Comparison of ENCODE assay signal across 20 mouse cellular contexts in genomic region chr9:115617909-115618308, GRCm38 (mm10).
DNase-seq lines count a peak whose midpoint lies in the region; ATAC-seq lines count a peak whose summit lies in the region.
"Had no signal": no experiment of that assay in that cellular context is flagged by ENCODE, and none has a peak within 500 bp of the region (broad histone marks: within the 10 kb centered on the region; RNA-seq: fewer than 3 reads in every experiment).

No protein-coding gene starts in this region.

- no peak overlapping the region for H3K9ac ChIP-seq in heart, embryonic 16.5 days (ENCODE audit: low read length)
- H3K9ac ChIP-seq: forebrain, embryonic 12.5 days; liver, embryonic 12.5 days had no signal

- no peak overlapping the region for H3K4me2 ChIP-seq in heart, embryonic 16.5 days (ENCODE audit: low read depth, low read length)
- H3K4me2 ChIP-seq: forebrain, embryonic 12.5 days; liver, embryonic 12.5 days had no signal

- H3K36me3 ChIP-seq in heart, embryonic 16.5 days (ENCODE audit: control insufficient read depth, insufficient read depth): no peaks in the 10 kb centered on the region
- H3K36me3 ChIP-seq: forebrain, embryonic 12.5 days; limb, embryonic 10.5 days; liver, embryonic 12.5 days had no signal

- peak; percentile 64 for ATAC-seq in heart, embryonic 16.5 days (replicated peaks; ENCODE audit: extremely low read depth, insufficient read depth, low FRiP score)
- ATAC-seq: hindbrain, embryonic 16.5 days; liver, embryonic 12.5 days had no signal

- no peaks in the 10 kb centered on the region for H3K27me3 ChIP-seq in heart, embryonic 16.5 days (ENCODE audit: control insufficient read depth, insufficient read depth, low read length)
- H3K27me3 ChIP-seq: forebrain, embryonic 12.5 days; liver, embryonic 12.5 days had no signal

- peaks cover 1% of the 10 kb centered on the region; the same call in 1 of the 2 replicates for H3K4me1 ChIP-seq in heart, embryonic 16.5 days (ENCODE audit: control insufficient read depth, insufficient read depth, low read length)

- H3K27ac ChIP-seq in heart, embryonic 16.5 days (ENCODE audit: low read length): no peak overlapping the region
- H3K27ac ChIP-seq: forebrain, embryonic 12.5 days; limb, embryonic 10.5 days; liver, embryonic 12.5 days; macrophage had no signal

- WGBS in heart, embryonic 16.5 days: 68% methylated on average over 6 of the region's 6 CpGs

- no peaks in the 10 kb centered on the region for H3K9me3 ChIP-seq in heart, embryonic 16.5 days (replicated peaks; ENCODE audit: control insufficient read depth, low read length)
- H3K9me3 ChIP-seq: forebrain, embryonic 12.5 days; limb, embryonic 10.5 days; liver, embryonic 12.5 days had no signal

- no peak overlapping the region for H3K4me3 ChIP-seq in heart, embryonic 16.5 days (ENCODE audit: low read length)
- H3K4me3 ChIP-seq: forebrain, embryonic 12.5 days; limb, embryonic 10.5 days; liver, embryonic 12.5 days had no signal

- intact Hi-C loops in heart, postnatal 10 days (cut with DNase I): no loop called here
- intact Hi-C loops in heart, postnatal 14 days (cut with DNase I): no loop called here

- no peak for DNase-seq in heart, postnatal 10 days
- peak; percentile 22 for DNase-seq in induced T-regulatory cell, adult 2 months (ENCODE audit: low read depth)
- DNase-seq in lung, postnatal 4 days: peak; percentile 17 to 48
- peak; percentile 42 for DNase-seq in thymus, postnatal 25 days
- DNase-seq in cerebellum, postnatal 25 days: no peak
- DNase-seq in spleen, postnatal 4 days (ENCODE audit: low spot score in 2 of 2): no peak
- no peak for DNase-seq in heart, postnatal 14 days
- DNase-seq: cerebellum, adult 9-11 months; embryo, embryonic 11 days; gastrocnemius, postnatal 10 days; kidney, adult 9 months; kidney, postnatal 4 days; midbrain, embryonic 14.5 days; spleen, adult 18-20 months had no signal

Comparison
In these comparisons a context has a peak if more than half of its experiments do, and no peak if none do; other contexts are left out.
1. DNase-seq: peak in induced T-regulatory cell, adult 2 months (single experiment), lung, postnatal 4 days (2 of 2) and thymus, postnatal 25 days (single experiment); none in heart, postnatal 10 days (0 of 2), cerebellum, postnatal 25 days (0 of 2), spleen, postnatal 4 days (0 of 2) and heart, postnatal 14 days (0 of 2).